Mouse (Mus musculus) brain, embryonic 14.5 days (tissue): ENCODE measurements around the gene Fam13a.

Experiments
- CTCF ChIP-seq: fragments of 200-500 bp; IDR thresholded peaks from 2 replicates; pipeline ENCODE4 v1.5.1; 2012; ENCODE audit warnings: inconsistent platforms, mild to moderate bottlenecking, moderate library complexity, borderline replicate concordance; ENCODE audit not compliant: insufficient read depth, insufficient read length; ENCODE audit errors: extremely low read depth
- POLR2A ChIP-seq: fragments of 200-500 bp; IDR thresholded peaks from 2 replicates; pipeline ENCODE4 v1.6.1; 2012; ENCODE audit warnings: mild to moderate bottlenecking, inconsistent platforms, borderline replicate concordance; ENCODE audit not compliant: poor library complexity, insufficient read depth, insufficient read length, severe bottlenecking; ENCODE audit errors: extremely low read depth

DNA sequence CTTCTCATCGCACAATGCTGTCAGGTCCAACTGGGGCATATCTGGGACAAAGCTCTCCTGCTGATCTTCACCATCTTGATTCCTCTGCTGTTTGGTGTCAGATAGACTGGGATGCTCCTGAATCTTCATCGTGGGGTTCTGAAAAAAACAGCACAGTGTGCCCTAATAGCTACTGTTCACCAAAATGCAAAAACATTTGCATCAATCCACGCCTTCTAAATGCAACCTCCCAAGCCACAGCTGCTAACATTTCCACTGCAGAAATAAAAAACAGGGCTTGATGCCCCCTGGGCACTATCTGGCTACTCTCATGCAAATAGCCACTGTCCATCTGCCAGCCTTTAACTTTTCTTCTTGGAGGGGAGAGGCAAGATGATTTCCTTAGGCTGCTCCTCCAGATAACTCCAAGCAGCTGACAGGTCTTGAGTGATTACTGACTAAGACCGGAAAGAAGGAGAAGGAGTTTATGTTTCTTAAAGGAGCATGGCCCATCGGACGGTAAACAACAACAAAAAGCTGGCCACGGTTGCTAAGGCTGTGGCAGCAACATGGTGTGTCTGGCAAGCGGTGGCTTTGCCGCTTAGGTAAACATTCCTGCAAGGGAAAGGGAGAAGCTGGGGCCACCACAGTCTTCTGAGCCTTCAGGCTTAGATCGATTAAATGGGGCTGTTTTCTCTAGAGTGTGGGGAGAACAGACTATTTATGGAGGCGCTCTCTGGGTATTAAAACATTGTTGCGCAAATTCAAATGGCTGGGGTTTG is 59.1 kb downstream of the Fam13a start:
- TF ChIP-seq CTCF (no peak), POLR2A (no peak)
